Mouse (Mus musculus): ENCODE measurements around the gene Abcc3. TPM values are rescaled to one million over a fixed set of nuclear protein-coding genes. Genes with fewer than 3 reads are reported as not detected.

Gene Abcc3
- polyA plus RNA-seq, 1 experiment from 2014 or later: 3.2 TPM

GRCm38 (mm10) chr11:94329270-94329891 lies 63.4 kb downstream of the Abcc3 start:
- no peaks in the 10 kb centered on the region for H3K27me3 ChIP-seq (replicated peaks; ENCODE audit: control insufficient read depth, insufficient read depth, low read length)
- no peaks in the 10 kb centered on the region for H3K9me3 ChIP-seq (ENCODE audit: control insufficient read depth)
- WGBS: 40% methylated on average over 4 of the region's 4 CpGs
- ATAC-seq: no peak
- 0 out of 2 replicates have a peak, but pooled peaks cover 3% of the 10 kb centered on the region for H3K4me1 ChIP-seq (replicated peaks; ENCODE audit: control insufficient read depth, insufficient read depth, low read length)
- H3K36me3 ChIP-seq (ENCODE audit: control insufficient read depth, insufficient read depth): peaks cover 2% of the 10 kb centered on the region; the same call in 1 of the 2 replicates
- peak overlapping the region; percentile 76; the same call in 1 of the 2 replicates for H3K4me2 ChIP-seq (replicated peaks; ENCODE audit: low read depth)
- no peak overlapping the region for H3K4me3 ChIP-seq (ENCODE audit: low read depth, low read length)
- no peak overlapping the region for H3K9ac ChIP-seq (ENCODE audit: low read depth, low read length)
- H3K27ac ChIP-seq (ENCODE audit: low read depth, low read length): no peak overlapping the region
- peak; percentile 67 for TF ChIP-seq CTCF (IDR thresholded peaks at IDR 0.05; ENCODE audit: low read depth)

DNA sequence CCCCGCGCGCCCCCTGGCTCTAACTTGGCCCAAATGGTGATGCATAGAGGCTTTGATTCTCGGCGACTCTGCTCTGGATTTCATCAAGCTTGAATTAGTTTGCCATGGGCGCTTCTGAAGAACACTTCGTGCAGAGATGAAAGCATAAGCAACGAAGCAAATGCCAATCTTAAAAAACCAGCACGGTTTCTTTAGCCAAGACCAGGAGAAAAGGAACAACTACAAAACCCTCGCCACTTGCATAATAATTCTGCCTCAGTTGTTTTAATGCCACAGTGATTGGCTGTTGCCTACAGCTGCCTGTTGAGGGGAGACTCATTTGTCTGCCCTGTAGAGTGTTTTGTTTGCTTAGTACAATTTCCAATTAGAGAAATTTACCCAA lies 64.2 kb downstream of the Abcc3 start:
- no peak for ATAC-seq
- 3% methylated on average over 10 of the region's 10 CpGs for whole genome bisulfite sequencing

DNA sequence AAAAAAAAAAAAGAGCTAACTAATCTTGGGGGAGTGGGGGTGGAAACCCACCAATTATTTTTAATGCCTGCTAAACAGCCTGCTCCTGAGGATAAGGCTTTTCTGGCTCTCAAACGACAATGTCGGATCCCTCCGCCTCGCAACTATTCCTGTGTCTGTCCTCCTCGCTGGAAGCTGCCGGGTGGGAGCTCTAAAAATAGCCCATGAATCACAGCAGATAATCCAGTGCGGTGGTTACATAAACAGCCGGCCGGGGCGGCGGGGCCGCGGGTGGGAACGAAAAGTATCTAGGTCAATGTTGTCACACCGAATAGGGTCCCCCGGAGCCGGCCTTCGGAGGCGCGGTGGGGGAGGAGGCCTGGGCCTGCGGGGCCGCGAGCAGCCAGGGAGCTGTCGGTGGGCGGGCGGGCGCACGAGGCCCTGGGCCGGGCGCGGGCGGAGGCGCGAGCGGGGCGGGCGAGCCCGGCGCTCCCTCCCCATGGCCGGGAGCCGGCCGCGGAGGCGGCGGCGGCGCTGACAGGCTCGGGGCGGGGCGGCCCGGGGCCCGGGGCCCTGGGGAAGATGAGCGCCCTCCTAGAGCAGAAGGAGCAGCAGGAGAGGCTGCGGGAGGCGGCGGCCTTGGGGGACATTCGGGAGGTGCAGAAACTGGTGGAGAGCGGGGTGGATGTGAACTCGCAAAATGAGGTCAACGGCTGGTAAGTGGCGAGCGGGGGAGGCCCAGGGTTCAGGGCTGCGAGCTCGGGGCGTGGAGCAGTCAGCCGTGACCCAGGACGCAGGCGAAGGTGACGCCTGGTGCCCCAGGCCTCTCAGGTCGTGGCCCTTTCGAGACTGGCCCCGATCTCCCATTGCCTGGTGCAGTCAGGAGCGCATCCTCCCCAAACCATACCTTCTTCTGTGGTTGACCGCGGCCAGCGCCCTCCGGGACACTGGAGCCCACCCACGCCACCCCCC lies 64.8 kb downstream of the Abcc3 start, which contains the start of gene Ankrd40:
Gene Ankrd40, plus strand, starts transcription at position 309 of the 951 bp plus-strand sequence.
- under 1% methylated on average over 66 of the region's 78 CpGs for WGBS
- H3K9ac ChIP-seq (ENCODE audit: low read depth, low read length): peak within 1 kb of the TSS; percentile 89
- H3K4me2 ChIP-seq (replicated peaks; ENCODE audit: low read depth): peak within 1 kb of the TSS; percentile 76
- peak; percentile 82 for ATAC-seq
- H3K27me3 ChIP-seq (replicated peaks; ENCODE audit: control insufficient read depth, insufficient read depth, low read length): no peaks in the 10 kb centered on the region
- 0 out of 2 replicates have a peak, but pooled peaks cover 3% of the 10 kb centered on the region for H3K4me1 ChIP-seq (replicated peaks; ENCODE audit: control insufficient read depth, insufficient read depth, low read length)
- TF ChIP-seq CTCF (IDR thresholded peaks at IDR 0.05; ENCODE audit: low read depth): no peak
- no peaks in the 10 kb centered on the region for H3K9me3 ChIP-seq (ENCODE audit: control insufficient read depth)
- no peaks in the 10 kb centered on the region for H3K36me3 ChIP-seq (ENCODE audit: control insufficient read depth, insufficient read depth)
- H3K4me3 ChIP-seq (ENCODE audit: low read depth, low read length): peak within 1 kb of the TSS; percentile 64
- peak within 1 kb of the TSS; percentile 99 for H3K27ac ChIP-seq (ENCODE audit: low read depth, low read length)

More for the DNA sequence above, 64.2 kb downstream of the Abcc3 start:
- peak overlapping the region; percentile 64 for H3K4me3 ChIP-seq (ENCODE audit: low read depth, low read length)
- no peaks in the 10 kb centered on the region for H3K36me3 ChIP-seq (ENCODE audit: control insufficient read depth, insufficient read depth)
- no peaks in the 10 kb centered on the region for H3K9me3 ChIP-seq (ENCODE audit: control insufficient read depth)
- peak overlapping the region; percentile 89; the same call in 1 of the 2 replicates for H3K9ac ChIP-seq (ENCODE audit: low read depth, low read length)
- H3K4me1 ChIP-seq (replicated peaks; ENCODE audit: control insufficient read depth, insufficient read depth, low read length): 0 out of 2 replicates have a peak, but pooled peaks cover 3% of the 10 kb centered on the region
- peak overlapping the region; percentile 76 for H3K4me2 ChIP-seq (replicated peaks; ENCODE audit: low read depth)
- H3K27me3 ChIP-seq (replicated peaks; ENCODE audit: control insufficient read depth, insufficient read depth, low read length): no peaks in the 10 kb centered on the region
- no peak for TF ChIP-seq CTCF (IDR thresholded peaks at IDR 0.05; ENCODE audit: low read depth)
- peak overlapping the region; percentile 99 for H3K27ac ChIP-seq (ENCODE audit: low read depth, low read length)

- H3K4me1 ChIP-seq (replicated peaks; ENCODE audit: control insufficient read depth, insufficient read depth, low read length): 0 out of 2 replicates have a peak, but pooled peaks cover 3% of the 10 kb centered on the region
- WGBS: 7% methylated on average over 10 of the region's 10 CpGs
- no peaks in the 10 kb centered on the region for H3K9me3 ChIP-seq (ENCODE audit: control insufficient read depth)
- H3K4me2 ChIP-seq (replicated peaks; ENCODE audit: low read depth): peak overlapping the region; percentile 76
- H3K4me3 ChIP-seq (ENCODE audit: low read depth, low read length): peak overlapping the region; percentile 64
- TF ChIP-seq CTCF (IDR thresholded peaks at IDR 0.05; ENCODE audit: low read depth): no peak
- ATAC-seq: no peak
- H3K27me3 ChIP-seq (replicated peaks; ENCODE audit: control insufficient read depth, insufficient read depth, low read length): no peaks in the 10 kb centered on the region
- no peaks in the 10 kb centered on the region for H3K36me3 ChIP-seq (ENCODE audit: control insufficient read depth, insufficient read depth)
- H3K27ac ChIP-seq (ENCODE audit: low read depth, low read length): peak overlapping the region; percentile 99
- H3K9ac ChIP-seq (ENCODE audit: low read depth, low read length): 0 out of 2 replicates have a peak overlapping the region, but pooled peaks have one; percentile 8
Measured at GRCm38 (mm10) chr11:94326961-94327411, 65.8 kb downstream of the Abcc3 start.

DNA sequence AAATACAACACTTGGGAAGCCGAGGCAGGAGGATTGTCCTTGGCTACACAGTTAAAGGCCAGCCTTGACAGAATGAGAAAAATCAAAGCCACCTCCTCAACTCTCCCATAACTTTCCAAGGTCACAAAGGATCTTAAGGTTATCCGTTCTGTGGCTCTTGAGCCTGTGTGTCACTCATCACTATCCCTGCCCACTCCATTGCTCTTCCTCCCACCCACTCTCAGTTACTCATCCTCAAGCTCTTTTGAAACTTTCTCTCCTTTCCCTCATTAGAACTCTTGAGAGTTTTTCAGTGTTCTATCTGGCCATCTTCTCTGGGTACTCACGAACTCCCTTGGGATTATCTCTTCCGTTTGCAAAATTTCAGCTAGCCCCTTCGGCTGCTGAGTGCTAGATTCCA lies 68.2 kb downstream of the Abcc3 start:
- Histone ChIP-seq H3K36me3 (ENCODE audit: control insufficient read depth, insufficient read depth) (no peaks in the 10 kb centered on the region), H3K9me3 (ENCODE audit: control insufficient read depth) (no peaks in the 10 kb centered on the region), H3K27ac (ENCODE audit: low read depth, low read length) (no peak overlapping the region), H3K4me1 (replicated peaks; ENCODE audit: control insufficient read depth, insufficient read depth, low read length) (0 out of 2 replicates have a peak, but pooled peaks cover 3% of the 10 kb centered on the region), H3K9ac (ENCODE audit: low read depth, low read length) (no peak overlapping the region), H3K4me2 (replicated peaks; ENCODE audit: low read depth) (no peak overlapping the region), H3K4me3 (ENCODE audit: low read depth, low read length) (no peak overlapping the region), H3K27me3 (replicated peaks; ENCODE audit: control insufficient read depth, insufficient read depth, low read length) (no peaks in the 10 kb centered on the region)
- WGBS: 92% methylated on average over 5 of the region's 5 CpGs
- no peak for TF ChIP-seq CTCF (IDR thresholded peaks at IDR 0.05; ENCODE audit: low read depth)
- no peak for ATAC-seq

All from intestine, postnatal 0 days (tissue).